Mouse (Mus musculus) midbrain, embryonic 10.5 days (tissue): ENCODE measurements at regions not wholly inside any gene's neighbourhood (a gene's known extent, or its start where the extent isn't known, plus 50 kb on each side); places are given as distances from the start of the nearest gene placed in this dataset.

Experiments
- DNase-seq: peaks from one replicate; pipeline ENCODE4 v3.0.0-alpha.2; 2017; ENCODE audit warnings: low spot score
- H3K27ac ChIP-seq: fragments of 300-500 bp; sonication (generic); replicated peaks from 2 replicates; pipeline ENCODE4 v1.5.1; 2016; ENCODE audit warnings: mild to moderate bottlenecking
- H3K27me3 ChIP-seq: fragments of 300-500 bp; sonication (generic); 2 replicates; pipeline ENCODE4 v1.6.1; 2016; ENCODE audit warnings: low read depth, mild to moderate bottlenecking; ENCODE audit not compliant: poor library complexity, severe bottlenecking
- H3K36me3 ChIP-seq: fragments of 300-500 bp; sonication (generic); 2 replicates; pipeline ENCODE4 v1.6.1; 2016; ENCODE audit warnings: mild to moderate bottlenecking, moderate library complexity
- H3K4me1 ChIP-seq: fragments of 300-500 bp; sonication (generic); 2 replicates; pipeline ENCODE4 v1.6.1; 2016
- H3K4me3 ChIP-seq: fragments of 300-500 bp; sonication (generic); 2 replicates; pipeline ENCODE4 v1.5.1; 2016; ENCODE audit warnings: mild to moderate bottlenecking, moderate library complexity
- H3K9me3 ChIP-seq: fragments of 300-500 bp; sonication (generic); replicated peaks from 2 replicates; pipeline ENCODE4 v1.6.1; 2016; ENCODE audit warnings: mild to moderate bottlenecking
- WGBS: fragments of 180-500 bp; shearing (Covaris S2); methylation state at CpG from one replicate; pipeline ENCODE4 v1.1.7; 2016; 5-methylcytosine and 5-hydroxymethylcytosine counted together

DNA sequence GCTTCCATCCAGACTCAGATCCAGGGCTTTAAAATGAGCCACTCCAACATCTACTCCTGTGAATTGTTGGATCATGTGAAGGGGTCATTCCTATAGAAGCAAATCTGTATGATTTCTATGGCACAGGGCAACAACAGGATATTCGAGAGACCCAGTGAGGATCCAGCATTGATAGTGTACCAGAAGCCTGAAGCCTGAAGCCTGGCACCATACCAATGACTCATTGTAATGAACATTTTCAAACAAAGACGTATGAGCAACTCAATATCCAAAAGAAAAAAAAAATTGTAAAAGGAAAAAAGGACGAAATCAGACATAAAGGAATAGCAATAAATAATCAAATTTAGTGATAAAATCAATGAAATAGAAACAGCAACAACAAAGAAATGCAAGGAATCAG, 991.5 kb downstream of the Slc22a22 start:
- no peak overlapping the region for H3K4me3 ChIP-seq
- no peaks in the 10 kb centered on the region for H3K36me3 ChIP-seq
- no peaks in the 10 kb centered on the region for H3K27me3 ChIP-seq
- no peak overlapping the region for H3K27ac ChIP-seq
- WGBS, result 88% methylated on average over 3 of the region's 3 CpGs
- no peaks in the 10 kb centered on the region for H3K4me1 ChIP-seq
- DNase-seq, result no peak
- H3K9me3 ChIP-seq, result no peaks in the 10 kb centered on the region

DNA sequence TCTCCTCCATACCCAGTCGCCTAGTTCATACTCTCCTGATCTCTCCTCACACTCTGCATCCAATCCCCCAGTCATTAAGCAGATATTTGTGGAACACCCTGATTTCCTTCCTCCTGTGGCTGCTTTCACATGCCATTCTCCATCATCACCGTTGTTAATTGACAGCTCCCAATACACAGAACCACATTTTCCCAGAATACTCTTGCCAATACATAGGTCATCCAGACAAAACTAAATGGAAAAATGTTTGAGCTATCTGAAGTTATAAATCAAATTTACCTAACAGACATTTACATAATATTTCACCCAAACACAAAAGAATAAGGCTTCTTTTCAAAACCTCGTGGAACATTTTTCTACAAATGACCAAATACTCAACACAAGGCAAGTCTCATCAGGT, 992.7 kb downstream of the Slc22a22 start:
- no peak for DNase-seq
- Histone ChIP-seq H3K27ac (no peak overlapping the region), H3K27me3 (no peaks in the 10 kb centered on the region), H3K4me3 (no peak overlapping the region), H3K9me3 (no peaks in the 10 kb centered on the region), H3K36me3 (no peaks in the 10 kb centered on the region), H3K4me1 (no peaks in the 10 kb centered on the region)
- WGBS, result 84% methylated on average over 3 of the region's 3 CpGs

DNA sequence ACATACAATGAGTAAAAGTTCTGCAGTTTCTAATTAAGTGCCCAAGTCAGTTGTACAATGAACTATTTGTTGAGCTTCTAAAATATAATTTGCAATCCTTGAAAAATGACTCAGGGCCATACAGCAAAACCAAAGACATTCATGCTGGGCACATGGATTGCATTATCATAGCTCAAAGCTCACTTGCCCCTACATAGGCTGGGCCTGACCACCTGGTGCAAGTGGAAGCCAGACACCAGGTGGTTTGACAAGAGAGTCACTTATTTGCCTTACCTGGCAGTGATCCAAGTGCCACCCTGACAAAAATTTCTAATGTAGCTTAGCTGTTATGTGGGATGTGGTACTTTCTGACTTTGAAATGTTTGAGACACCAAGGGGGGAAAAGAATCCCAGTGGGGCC, 997.7 kb downstream of the Slc22a22 start:
- DNase-seq, result no peak
- H3K36me3 ChIP-seq, result no peaks in the 10 kb centered on the region
- no peak overlapping the region for H3K4me3 ChIP-seq
- H3K27ac ChIP-seq, result no peak overlapping the region
- no peaks in the 10 kb centered on the region for H3K4me1 ChIP-seq
- no peaks in the 10 kb centered on the region for H3K27me3 ChIP-seq
- no peaks in the 10 kb centered on the region for H3K9me3 ChIP-seq

DNA sequence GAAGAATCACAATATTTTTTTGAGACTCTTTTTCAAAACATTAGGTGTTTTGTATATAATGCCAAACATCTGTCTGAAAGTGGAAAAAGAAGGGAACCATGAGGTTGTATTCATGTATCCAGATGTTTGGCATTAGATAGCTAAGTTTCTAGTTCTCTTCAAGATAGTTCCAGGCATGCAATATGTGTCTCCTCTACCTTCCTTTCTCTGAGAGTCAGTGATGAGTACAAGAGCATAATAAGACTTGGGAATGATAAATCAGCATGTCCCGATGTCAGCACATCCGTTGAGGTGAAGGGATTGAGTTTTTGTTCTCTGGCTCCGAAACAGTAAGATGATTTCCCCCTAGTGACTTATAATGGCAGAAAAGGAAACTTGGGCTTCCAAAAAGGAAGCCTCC, 998.4 kb downstream of the Slc22a22 start:
- no peak overlapping the region for H3K4me3 ChIP-seq
- H3K9me3 ChIP-seq, result no peaks in the 10 kb centered on the region
- no peaks in the 10 kb centered on the region for H3K4me1 ChIP-seq
- 83% methylated on average over 3 of the region's 3 CpGs for WGBS
- H3K27ac ChIP-seq, result no peak overlapping the region
- DNase-seq, result no peak
- H3K27me3 ChIP-seq, result no peaks in the 10 kb centered on the region
- no peaks in the 10 kb centered on the region for H3K36me3 ChIP-seq

DNA sequence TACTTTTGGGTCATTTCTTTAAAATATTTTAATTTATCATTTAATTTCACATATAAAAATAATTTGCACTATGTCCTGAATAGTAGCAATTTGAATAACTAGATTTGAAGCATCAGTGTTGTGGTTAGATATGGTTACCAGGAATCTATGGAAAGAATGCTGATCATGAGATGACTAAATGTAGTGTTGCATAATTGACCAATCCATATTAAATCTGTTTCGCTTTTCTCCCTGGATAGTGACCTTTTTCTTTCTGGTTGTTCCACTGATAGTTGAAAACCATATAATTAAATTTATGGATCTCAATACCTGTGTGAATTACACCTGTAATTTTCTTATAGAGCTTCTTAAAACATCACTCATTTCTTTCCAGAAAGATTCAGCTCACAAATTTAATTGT, 1003.7 kb downstream of the Slc22a22 start:
- no peak overlapping the region for H3K4me3 ChIP-seq
- no peaks in the 10 kb centered on the region for H3K36me3 ChIP-seq
- WGBS, result 90% methylated on average over 1 of the region's 1 CpGs
- H3K27me3 ChIP-seq, result no peaks in the 10 kb centered on the region
- no peaks in the 10 kb centered on the region for H3K4me1 ChIP-seq
- no peak for DNase-seq
- H3K9me3 ChIP-seq, result no peaks in the 10 kb centered on the region
- no peak overlapping the region for H3K27ac ChIP-seq

DNA sequence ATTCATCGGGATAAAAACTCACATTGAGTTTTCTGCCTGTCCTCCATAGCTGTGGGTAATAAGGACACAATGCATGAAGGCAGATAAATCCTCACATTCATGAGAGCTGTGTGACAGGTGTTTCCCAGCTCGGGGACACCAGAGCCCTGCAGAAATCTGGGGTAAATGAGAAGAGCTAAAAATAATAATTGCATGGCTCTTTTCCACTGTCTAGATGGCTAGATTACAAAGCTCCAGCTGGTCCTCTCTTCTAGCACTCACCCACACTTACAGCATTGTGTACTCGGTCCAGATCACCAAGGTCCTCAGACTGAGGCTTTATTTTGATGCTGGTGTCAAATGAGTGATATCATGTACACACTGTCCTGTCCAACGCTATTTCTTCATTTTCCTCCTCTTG, 1025.5 kb downstream of the Slc22a22 start:
- no peaks in the 10 kb centered on the region for H3K4me1 ChIP-seq
- DNase-seq, result no peak
- no peak overlapping the region for H3K4me3 ChIP-seq
- H3K27me3 ChIP-seq, result no peaks in the 10 kb centered on the region
- no peak overlapping the region for H3K27ac ChIP-seq
- 84% methylated on average over 4 of the region's 4 CpGs for WGBS
- H3K9me3 ChIP-seq, result no peaks in the 10 kb centered on the region
- H3K36me3 ChIP-seq, result no peaks in the 10 kb centered on the region

DNA sequence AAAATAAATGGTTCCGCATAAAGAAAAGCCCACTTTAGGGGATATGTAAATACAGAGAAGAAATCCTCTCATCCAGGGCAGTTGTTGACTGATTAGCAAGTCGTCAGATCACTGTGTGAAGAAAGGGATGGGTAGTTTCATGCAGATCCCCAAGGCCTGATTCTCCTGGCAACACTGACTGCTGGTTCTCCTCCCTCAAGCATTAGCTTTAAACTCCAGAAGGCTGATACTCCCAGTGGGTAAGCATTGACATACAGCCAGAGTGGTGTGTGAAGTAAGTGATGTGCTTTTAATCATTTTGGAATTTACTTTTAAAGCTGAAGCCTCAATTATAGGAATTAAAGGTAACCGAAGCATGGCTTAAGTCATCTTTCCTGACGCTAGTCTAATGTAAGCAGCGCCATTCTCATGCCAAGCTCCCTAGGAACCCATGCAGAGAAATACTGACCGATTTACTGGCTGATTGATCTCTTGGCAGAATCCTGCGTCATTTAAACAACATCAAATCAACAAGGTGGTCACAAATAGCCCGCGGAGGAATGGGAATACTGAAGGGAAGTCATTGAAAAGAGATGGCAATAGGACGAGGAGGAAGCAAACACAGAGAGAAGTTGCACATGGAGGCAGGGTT, 1029.3 kb downstream of the Slc22a22 start:
- Histone ChIP-seq H3K27ac (no peak overlapping the region), H3K27me3 (no peaks in the 10 kb centered on the region), H3K9me3 (no peaks in the 10 kb centered on the region), H3K4me1 (no peaks in the 10 kb centered on the region), H3K36me3 (no peaks in the 10 kb centered on the region), H3K4me3 (no peak overlapping the region)
- WGBS, result 69% methylated on average over 10 of the region's 10 CpGs
- no peak for DNase-seq

DNA sequence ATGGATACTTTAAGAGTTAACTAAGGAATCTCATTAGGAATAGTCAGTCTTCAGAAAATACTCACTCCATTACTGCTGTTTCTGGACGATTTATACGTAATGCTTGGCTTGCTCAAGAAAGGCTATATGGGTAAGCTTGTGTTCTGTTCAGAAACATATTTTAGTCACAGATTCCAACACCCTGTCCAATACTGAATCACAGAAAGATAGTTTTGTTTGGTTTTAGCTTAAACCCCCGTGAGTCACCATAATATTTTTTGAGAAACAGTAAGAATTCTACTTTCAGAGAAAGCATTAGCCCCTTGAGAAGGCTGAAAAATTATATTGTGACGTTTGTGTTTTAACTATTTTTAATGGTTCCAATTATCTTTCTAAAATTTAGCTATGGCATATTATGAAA, 1037.3 kb downstream of the Slc22a22 start:
- H3K4me3 ChIP-seq, result no peak overlapping the region
- DNase-seq, result no peak
- H3K27ac ChIP-seq, result no peak overlapping the region
- 87% methylated on average over 4 of the region's 4 CpGs for WGBS
- no peaks in the 10 kb centered on the region for H3K4me1 ChIP-seq
- H3K36me3 ChIP-seq, result no peaks in the 10 kb centered on the region
- no peaks in the 10 kb centered on the region for H3K9me3 ChIP-seq
- H3K27me3 ChIP-seq, result no peaks in the 10 kb centered on the region

DNA sequence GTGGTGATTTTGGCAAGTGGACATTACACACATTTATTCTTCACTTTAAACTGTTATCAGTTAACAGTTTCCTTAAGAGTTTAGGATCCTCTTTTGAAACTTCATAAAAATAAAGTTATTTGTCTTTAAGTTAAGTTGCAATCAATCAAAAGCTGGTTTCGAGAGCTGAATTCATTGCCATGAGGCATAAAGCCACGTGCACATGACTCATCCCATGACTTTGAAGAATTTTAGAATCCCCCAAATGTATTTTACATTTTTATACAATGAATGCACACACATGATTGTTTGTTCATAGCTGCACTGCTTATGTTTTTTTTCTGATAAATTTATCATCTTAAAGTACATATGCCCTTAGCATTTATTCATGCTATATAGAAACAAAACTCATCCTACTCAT, 1039.1 kb downstream of the Slc22a22 start:
- H3K27ac ChIP-seq, result no peak overlapping the region
- H3K4me3 ChIP-seq, result no peak overlapping the region
- no peaks in the 10 kb centered on the region for H3K27me3 ChIP-seq
- no peaks in the 10 kb centered on the region for H3K36me3 ChIP-seq
- no peak for DNase-seq
- WGBS, result 80% methylated on average over 2 of the region's 2 CpGs
- H3K9me3 ChIP-seq, result no peaks in the 10 kb centered on the region
- no peaks in the 10 kb centered on the region for H3K4me1 ChIP-seq

DNA sequence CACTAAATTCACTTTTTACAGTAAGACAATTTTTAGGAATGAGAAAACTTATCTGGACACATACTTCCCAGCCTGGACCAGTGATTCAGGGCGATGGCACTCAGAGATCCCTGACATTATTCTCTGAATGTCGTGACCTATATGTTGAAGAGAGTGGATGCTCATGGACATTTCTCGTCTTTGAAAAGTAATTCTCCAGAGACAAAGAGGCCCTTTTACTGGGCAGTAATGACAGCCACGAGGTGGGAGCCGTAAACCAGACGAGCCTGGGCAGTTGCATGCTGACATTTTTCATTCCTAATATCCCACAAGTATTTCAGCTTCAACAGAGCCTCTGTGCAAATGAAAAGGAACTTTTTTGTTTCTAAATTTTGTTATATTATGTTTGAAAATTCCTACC, 1041.3 kb downstream of the Slc22a22 start:
- WGBS, result 79% methylated on average over 6 of the region's 6 CpGs
- H3K4me1 ChIP-seq, result no peaks in the 10 kb centered on the region
- no peak overlapping the region for H3K4me3 ChIP-seq
- DNase-seq, result no peak
- no peaks in the 10 kb centered on the region for H3K27me3 ChIP-seq
- no peaks in the 10 kb centered on the region for H3K9me3 ChIP-seq
- no peak overlapping the region for H3K27ac ChIP-seq
- H3K36me3 ChIP-seq, result no peaks in the 10 kb centered on the region

DNA sequence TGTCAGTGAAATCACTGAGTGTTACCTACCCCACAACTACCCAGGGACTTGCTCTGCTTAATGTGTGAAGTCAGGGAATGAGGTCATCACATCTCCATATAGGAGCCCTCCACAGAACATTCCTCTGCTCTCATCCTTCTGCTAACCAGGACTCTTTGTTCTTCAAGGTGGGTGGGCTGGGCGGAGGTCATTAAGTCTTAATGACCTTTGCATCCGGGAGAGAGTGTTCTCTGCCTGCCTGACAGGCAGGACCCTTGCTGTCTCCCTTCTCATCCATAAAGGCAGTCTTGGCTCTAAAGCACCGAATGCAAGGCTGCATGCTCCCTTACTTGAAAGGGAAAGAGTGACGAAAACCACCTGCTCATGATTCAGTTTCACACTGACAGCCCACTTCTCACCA, 1051.4 kb downstream of the Slc22a22 start:
- Histone ChIP-seq H3K4me1 (0 out of 2 replicates have a peak, but pooled peaks cover 2% of the 10 kb centered on the region), H3K9me3 (no peaks in the 10 kb centered on the region), H3K27me3 (no peaks in the 10 kb centered on the region), H3K36me3 (no peaks in the 10 kb centered on the region), H3K27ac (no peak overlapping the region), H3K4me3 (no peak overlapping the region)
- no peak for DNase-seq
- WGBS, result 30% methylated on average over 4 of the region's 4 CpGs

DNA sequence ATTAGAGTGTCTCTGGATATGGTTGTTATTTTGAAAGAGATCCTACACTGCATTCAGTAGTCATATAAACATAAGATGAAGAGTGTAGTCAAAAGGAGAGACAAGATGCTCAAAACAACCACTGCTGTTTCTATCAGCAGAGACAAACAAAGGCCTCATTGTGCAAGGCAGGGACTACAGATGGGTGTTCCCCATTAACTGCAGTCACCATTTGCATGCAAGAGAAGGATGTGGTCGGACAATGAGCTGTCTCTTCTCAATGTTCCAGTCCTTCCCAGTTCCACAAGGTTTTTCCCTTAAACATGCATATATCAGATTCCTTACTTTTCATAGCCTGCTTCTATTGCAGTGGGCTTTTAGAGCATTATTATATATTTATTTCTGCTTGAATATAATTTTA, 1056.7 kb downstream of the Slc22a22 start:
- no peaks in the 10 kb centered on the region for H3K9me3 ChIP-seq
- H3K36me3 ChIP-seq, result no peaks in the 10 kb centered on the region
- DNase-seq, result no peak
- H3K4me1 ChIP-seq, result no peaks in the 10 kb centered on the region
- H3K27ac ChIP-seq, result no peak overlapping the region
- H3K4me3 ChIP-seq, result no peak overlapping the region
- 50% methylated on average over 1 of the region's 1 CpGs for WGBS
- no peaks in the 10 kb centered on the region for H3K27me3 ChIP-seq

DNA sequence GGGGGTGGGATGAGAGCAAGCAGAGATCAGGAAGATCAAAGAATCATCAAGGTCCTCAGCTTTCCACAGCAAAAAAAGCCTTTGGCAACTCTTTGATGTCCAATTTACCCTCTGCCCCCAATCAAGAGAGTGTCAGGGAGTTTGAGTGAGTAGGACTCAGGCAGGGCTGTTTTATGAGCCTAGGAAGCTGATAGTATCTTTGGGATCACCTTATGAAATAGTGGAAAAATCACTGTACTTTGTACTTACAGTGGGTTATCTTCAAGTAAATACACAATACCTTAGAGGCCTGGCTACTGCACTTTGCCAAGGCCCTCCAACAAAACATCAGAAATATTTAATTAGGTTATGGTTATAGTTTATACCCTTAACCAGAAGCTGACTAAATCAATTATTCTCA, 1085.4 kb downstream of the Slc22a22 start:
- H3K36me3 ChIP-seq, result no peaks in the 10 kb centered on the region
- no peaks in the 10 kb centered on the region for H3K27me3 ChIP-seq
- no peaks in the 10 kb centered on the region for H3K9me3 ChIP-seq
- no peak for DNase-seq
- peaks cover 3% of the 10 kb centered on the region; the same call in 1 of the 2 replicates for H3K4me1 ChIP-seq
- no peak overlapping the region for H3K27ac ChIP-seq
- H3K4me3 ChIP-seq, result no peak overlapping the region

DNA sequence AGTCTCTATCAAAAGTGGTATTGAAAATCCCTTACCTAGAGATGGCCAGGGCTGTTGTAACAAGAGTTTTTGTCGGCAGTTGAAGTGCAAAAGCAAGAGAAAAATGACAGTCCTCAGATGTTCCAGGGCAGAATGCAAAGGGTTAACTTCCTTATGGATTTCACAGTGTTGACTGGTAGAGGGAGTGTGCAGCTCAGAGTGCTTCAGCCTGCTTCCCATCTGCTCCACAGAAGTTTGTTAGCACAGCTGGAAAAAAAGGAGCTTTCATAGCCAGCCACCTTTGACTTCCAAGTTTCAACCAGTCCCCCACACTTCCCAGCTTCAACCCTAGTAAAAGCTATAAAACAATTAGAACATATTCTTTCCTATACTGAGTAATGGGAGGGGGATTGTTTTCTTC, 1098.9 kb downstream of the Slc22a22 start:
- no peak for DNase-seq
- 70% methylated on average over 1 of the region's 1 CpGs for WGBS
- Histone ChIP-seq H3K27me3 (no peaks in the 10 kb centered on the region), H3K36me3 (no peaks in the 10 kb centered on the region), H3K27ac (no peak overlapping the region), H3K4me3 (no peak overlapping the region), H3K9me3 (no peaks in the 10 kb centered on the region), H3K4me1 (no peaks in the 10 kb centered on the region)
